Mouse (Mus musculus) MEL (cell line): Measurements from ENCODE around the gene Gid4. TPM values are rescaled to one million over a fixed set of nuclear protein-coding genes. Genes with fewer than 3 reads are reported as not detected.

Experiments used
- DNase-seq: peaks from one replicate; pipeline ENCODE4 v3.0.0; 2011; ENCODE audit warnings: low read depth, low spot score
- H3K27ac ChIP-seq: 2 replicates; pipeline ENCODE4 v1.5.1; 2012; ENCODE audit warnings: low read depth, mild to moderate bottlenecking, control low read depth, low read length, moderate library complexity; ENCODE audit not compliant: control insufficient read depth
- H3K27me3 ChIP-seq, 2 experiments: fragments of 150-350 bp in 1 of 2; sonication (generic) in 1 of 2; 2 replicates each; pipeline ENCODE4 v1.6.1; 2012; ENCODE audit warnings: low read length in 2 of 2, mild to moderate bottlenecking in 2 of 2, improper control_type of control experiment in 1 of 2, moderate library complexity in 1 of 2; ENCODE audit not compliant: insufficient read depth in 2 of 2, control insufficient read depth in 1 of 2
- H3K36me3 ChIP-seq, 2 experiments: 2 replicates each; pipeline ENCODE4 v1.6.1; 2012 to 2014; ENCODE audit warnings: low read length in 2 of 2, improper control_type of control experiment in 1 of 2, inconsistent platforms in 1 of 2, mild to moderate bottlenecking in 1 of 2; ENCODE audit not compliant: insufficient read depth in 2 of 2, control insufficient read depth in 1 of 2
- H3K4me1 ChIP-seq, 2 experiments: fragments of 150-350 bp in 1 of 2; sonication (generic) in 1 of 2; 2 replicates each; pipeline ENCODE4 v1.6.1; 2012; ENCODE audit warnings: low read length in 2 of 2, improper control_type of control experiment in 1 of 2, mild to moderate bottlenecking in 1 of 2; ENCODE audit not compliant: insufficient read depth in 2 of 2, control insufficient read depth in 1 of 2
- H3K4me3 ChIP-seq, 2 experiments: fragments of 150-350 bp in 1 of 2; sonication (generic) in 1 of 2; 2 replicates each; pipeline ENCODE4 v1.5.1; 2012; ENCODE audit warnings: low read depth in 2 of 2, low read length in 2 of 2, mild to moderate bottlenecking in 2 of 2, moderate library complexity in 2 of 2, control low read depth in 1 of 2, improper control_type of control experiment in 1 of 2; ENCODE audit not compliant: control insufficient read depth in 1 of 2, insufficient read depth in 1 of 2
- H3K79me2 ChIP-seq: 2 replicates; pipeline ENCODE4 v1.6.1; 2012; ENCODE audit warnings: mild to moderate bottlenecking, low read length, moderate library complexity; ENCODE audit not compliant: control insufficient read depth, poor library complexity, insufficient read depth
- H3K9ac ChIP-seq: 2 replicates; pipeline ENCODE4 v1.6.1; 2012; ENCODE audit warnings: low read depth, mild to moderate bottlenecking, control low read depth, low read length, moderate library complexity; ENCODE audit not compliant: control insufficient read depth, poor library complexity, severe bottlenecking
- H3K9me3 ChIP-seq: fragments of 150-350 bp; sonication (generic); replicated peaks from 2 replicates; pipeline ENCODE4 v1.6.1; 2012; ENCODE audit warnings: mild to moderate bottlenecking, low read length, improper control_type of control experiment, moderate library complexity; ENCODE audit not compliant: insufficient read depth
- CTCF ChIP-seq, 3 experiments: IDR thresholded peaks in 2 of 3; conservative IDR thresholded peaks in 1 of 3; 2 replicates each; pipeline ENCODE4 v1.5.1; 2011 to 2012; ENCODE audit warnings: low read length in 3 of 3, low read depth in 2 of 3, mild to moderate bottlenecking in 2 of 3, improper control_type of control experiment in 1 of 3, inconsistent platforms in 1 of 3, mixed read lengths in 1 of 3, moderate library complexity in 1 of 3; ENCODE audit not compliant: control insufficient read depth in 1 of 3, insufficient read depth in 1 of 3, poor library complexity in 1 of 3, severe bottlenecking in 1 of 3
- GABPA ChIP-seq: IDR thresholded peaks from 2 replicates; pipeline ENCODE4 v1.6.1; 2012; ENCODE audit warnings: low read depth, mild to moderate bottlenecking, inconsistent platforms, low read length, improper control_type of control experiment, moderate library complexity
- GATA1 ChIP-seq: IDR thresholded peaks from 2 replicates; pipeline ENCODE4 v1.6.1; 2011; ENCODE audit warnings: low read depth, low read length, improper control_type of control experiment
- HCFC1 ChIP-seq: IDR thresholded peaks from 2 replicates; pipeline ENCODE4 v1.6.1; 2012; ENCODE audit warnings: low read depth, mild to moderate bottlenecking, inconsistent platforms, low read length, improper control_type of control experiment, moderate library complexity
- MYB ChIP-seq: IDR thresholded peaks from 2 replicates; pipeline ENCODE4 v1.6.1; 2011; ENCODE audit warnings: mild to moderate bottlenecking, low read depth, low read length, improper control_type of control experiment
- MYC ChIP-seq: IDR thresholded peaks from 2 replicates; pipeline ENCODE4 v1.6.1; 2011; ENCODE audit warnings: low read depth, mild to moderate bottlenecking, low read length, improper control_type of control experiment, moderate library complexity
- POLR2AphosphoS2 ChIP-seq: IDR thresholded peaks from 2 replicates; pipeline ENCODE4 v1.6.1; 2011; ENCODE audit warnings: low read length, improper control_type of control experiment
- POLR2AphosphoS5 ChIP-seq: IDR thresholded peaks from 2 replicates; pipeline ENCODE4 v1.6.1; 2012; ENCODE audit warnings: low read depth, borderline replicate concordance, mild to moderate bottlenecking, inconsistent platforms, low read length, moderate library complexity, mixed read lengths
- RAD21 ChIP-seq: IDR thresholded peaks from 2 replicates; pipeline ENCODE4 v1.6.1; 2011; ENCODE audit warnings: mild to moderate bottlenecking, low read depth, low read length, improper control_type of control experiment
- SMC3 ChIP-seq: IDR thresholded peaks from 2 replicates; pipeline ENCODE4 v1.6.1; 2011; ENCODE audit warnings: low read depth, low read length, improper control_type of control experiment
- TCF12 ChIP-seq: IDR thresholded peaks from 2 replicates; pipeline ENCODE4 v1.6.1; 2014; ENCODE audit warnings: low read depth, mild to moderate bottlenecking, inconsistent platforms, low read length, improper control_type of control experiment, moderate library complexity
- UBTF ChIP-seq: IDR thresholded peaks from 2 replicates; pipeline ENCODE4 v1.6.1; 2012; ENCODE audit warnings: low read depth, mild to moderate bottlenecking, inconsistent platforms, low read length, improper control_type of control experiment, moderate library complexity, borderline replicate concordance; ENCODE audit not compliant: insufficient read depth
- ZC3H11A ChIP-seq: IDR thresholded peaks from 2 replicates; pipeline ENCODE4 v1.6.1; 2012; ENCODE audit warnings: low read depth, mild to moderate bottlenecking, inconsistent platforms, low read length, improper control_type of control experiment
- ZKSCAN1 ChIP-seq: IDR thresholded peaks from 2 replicates; pipeline ENCODE4 v1.6.1; 2012; ENCODE audit warnings: low read depth, mild to moderate bottlenecking, inconsistent platforms, low read length, improper control_type of control experiment, moderate library complexity
- ZMIZ1 ChIP-seq: IDR thresholded peaks from 2 replicates; pipeline ENCODE4 v1.6.1; 2012; ENCODE audit warnings: low read depth, mild to moderate bottlenecking, inconsistent platforms, low read length, improper control_type of control experiment, moderate library complexity
- ZNF384 ChIP-seq: IDR thresholded peaks from 2 replicates; pipeline ENCODE4 v1.6.1; 2012; ENCODE audit warnings: low read depth, mild to moderate bottlenecking, inconsistent platforms, low read length, improper control_type of control experiment
- polyA plus RNA-seq, 2 experiments: library from polyadenylated mRNA; stranded (reverse) in 1 of 2; unstranded in 1 of 2; fragments of >175 nt in 1 of 2; fragments of >200 nt in 1 of 2; gene quantifications; 2 replicates each; pipeline versions ENCODE4 v1.2.1 to v1.2.4; 2012; ENCODE audit warnings: low replicate concordance in 2 of 2, low read depth in 1 of 2; ENCODE audit not compliant: insufficient read length in 2 of 2, insufficient read depth in 1 of 2, missing spikeins in 1 of 2
- total RNA-seq: library from RNA; depleted of rRNA; stranded (reverse); fragments of 300-350 nt; gene quantifications from 2 replicates; pipeline ENCODE4 v1.2.3, GENCODE M21; 2012

The Gid4 gene
- total and polyA plus RNA-seq, 3 experiments, result 25.3 to 114 (median 28.6) TPM

DNA sequence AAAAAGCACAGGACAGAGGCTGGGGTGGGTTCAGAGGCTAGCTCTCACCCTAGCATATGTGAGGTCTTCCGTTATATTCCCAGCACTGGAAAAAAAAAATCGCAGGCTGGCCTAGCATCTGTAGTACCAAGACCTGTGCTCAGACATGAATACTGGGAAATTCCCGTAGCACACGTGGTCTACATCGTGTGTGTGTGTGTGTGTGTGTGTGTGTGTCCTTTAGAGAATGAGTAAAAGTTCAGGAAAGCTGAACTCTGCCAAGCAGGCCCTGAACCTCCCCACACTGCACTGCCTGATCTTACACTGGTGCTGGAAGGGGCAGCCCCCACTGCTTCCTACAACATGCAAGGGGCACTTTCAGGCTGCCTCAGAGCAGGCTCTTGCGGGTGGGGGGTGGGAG lies 42.5 kb upstream of the Gid4 start:
- DNase-seq, result no peak
- no peak overlapping the region for H3K9ac ChIP-seq

GRCm38 (mm10) chr11:60383518-60383917 lies 33.4 kb upstream of the Gid4 start:
- peak; percentile 36 for DNase-seq
- Histone ChIP-seq H3K4me1 (no peaks in the 10 kb centered on the region), H3K27me3 (no peaks in the 10 kb centered on the region), H3K79me2 (no peaks in the 10 kb centered on the region), H3K9ac (no peak overlapping the region), H3K27ac (no peak overlapping the region), H3K36me3 (no peaks in the 10 kb centered on the region), H3K4me3 (no peak overlapping the region), H3K9me3 (no peaks in the 10 kb centered on the region)
- no peak for TF ChIP-seq HCFC1
- TF ChIP-seq SMC3, result peak; percentile 44
- no peak for TF ChIP-seq MYC
- no peak for TF ChIP-seq UBTF
- TF ChIP-seq TCF12, result no peak
- peak; percentile 52 for TF ChIP-seq RAD21
- 0 out of 2 replicates have a peak, but pooled peaks have one; percentile 25 for TF ChIP-seq ZC3H11A
- TF ChIP-seq CTCF (IDR thresholded peaks at IDR 0.05 in 2 of 3, conservative IDR thresholded peaks at IDR 0.05 in 1 of 3; ENCODE audit: control insufficient read depth in 1 of 3, insufficient read depth in 1 of 3, low read depth in 2 of 3, low read length in 3 of 3, poor library complexity in 1 of 3, severe bottlenecking in 1 of 3), result peak; percentile 9 to 59 (median 46); a peak in 4 of 6 replicates

More for the DNA sequence above, 42.5 kb upstream of the Gid4 start:
- no peak overlapping the region for H3K4me3 ChIP-seq
- H3K9me3 ChIP-seq, result no peaks in the 10 kb centered on the region
- no peaks in the 10 kb centered on the region for H3K79me2 ChIP-seq
- TF ChIP-seq GATA1 (no peak), ZMIZ1 (no peak), GABPA (no peak), ZNF384 (no peak), POLR2AphosphoS2 (no peak), ZKSCAN1 (no peak), MYB (no peak), SMC3 (no peak), POLR2AphosphoS5 (no peak)
- H3K36me3 ChIP-seq, result no peaks in the 10 kb centered on the region
- H3K27ac ChIP-seq, result no peak overlapping the region
- H3K4me1 ChIP-seq, result no peaks in the 10 kb centered on the region
- peaks cover 0 to 1% of the 10 kb centered on the region in 2 experiments; a peak in 3 of 4 replicates for H3K27me3 ChIP-seq
